Comparison of ENCODE assay signal across 24 mouse cellular contexts in genomic region chr15:11118371-11118770, GRCm38 (mm10). TPM values are rescaled to one million over a fixed set of nuclear protein-coding genes. Genes with fewer than 3 reads are reported as not detected.
DNase-seq lines count a peak whose midpoint lies in the region; ATAC-seq and TF ChIP-seq lines count a peak whose summit lies in the region.
"Had no signal": no experiment of that assay in that cellular context is flagged by ENCODE, and none has a peak within 500 bp of the region (broad histone marks: within the 10 kb centered on the region; RNA-seq: fewer than 3 reads in every experiment).

No protein-coding gene starts in this region.

- CTCF ChIA-PET in Patski (lab: Charles Lee) = no interaction called here

- H3K27me3 ChIP-seq in Patski = peaks cover 3% of the 10 kb centered on the region
- H3K27me3 ChIP-seq: embryonic facial prominence, embryonic 13.5 days; embryonic facial prominence, embryonic 15.5 days; forebrain, embryonic 12.5 days had no signal

- DNase-seq in 3T3-L1 (ENCODE audit: low read depth, low spot score) (peak; percentile 69), Patski (ENCODE audit: low read depth, low spot score) (peak; percentile 12)
- peak; percentile 45 for DNase-seq in Muller cell, postnatal 12 days (ENCODE audit: inconsistent ontology term)
- DNase-seq in gastrocnemius, postnatal 4 days (ENCODE audit: low spot score in 2 of 2) = no peak
- DNase-seq in cerebellum, adult 11-12 months = no peak
- no peak for DNase-seq in adrenal gland, postnatal 10 days
- no peak for DNase-seq in frontal cortex, postnatal 36 days (ENCODE audit: low spot score in 2 of 2)
- DNase-seq: adrenal gland, adult 2 months; adrenal gland, postnatal 14 days; adrenal gland, postnatal 36 days; cerebellum, adult 18-20 months; cerebellum, adult 8-10 months; cerebellum, adult 9-11 months; cerebellum, postnatal 14 days; cerebellum, postnatal 36 days; embryo, embryonic 11 days had no signal

- H3K4me3 ChIP-seq in embryonic fibroblast, embryonic 13.5 days (ENCODE audit: insufficient read depth, low read length) = no peak overlapping the region
- H3K4me3 ChIP-seq: embryonic facial prominence, embryonic 13.5 days; embryonic facial prominence, embryonic 15.5 days; forebrain, embryonic 10.5 days; forebrain, embryonic 12.5 days had no signal

- TF ChIP-seq CTCF in Patski (IDR thresholded peaks at IDR 0.05) = no peak
- no peak for TF ChIP-seq CTCF in embryonic fibroblast, embryonic 13.5 days (IDR thresholded peaks at IDR 0.05; ENCODE audit: borderline replicate concordance, insufficient read depth, low read length)

- POLR2A ChIA-PET in Patski (lab: Charles Lee) = no interaction called here

- no peak for TF ChIP-seq POLR2A in embryonic fibroblast, embryonic 13.5 days (IDR thresholded peaks at IDR 0.05; ENCODE audit: low read depth, low read length)

- ATAC-seq in Patski = peak; percentile 31
- ATAC-seq: forebrain, embryonic 14.5 days; forebrain, embryonic 16.5 days had no signal

- in situ Hi-C loops in Patski (cut with MboI; ENCODE audit: low pct_unique_long_range_greater_than_20kb) = no loop called here

- peak overlapping the region; percentile 93 for H3K27ac ChIP-seq in embryonic fibroblast, embryonic 13.5 days (ENCODE audit: insufficient read depth, low read length)
- H3K27ac ChIP-seq: embryonic facial prominence, embryonic 13.5 days; embryonic facial prominence, embryonic 15.5 days; forebrain, embryonic 10.5 days; forebrain, embryonic 12.5 days had no signal

- H3K4me1 ChIP-seq in embryonic fibroblast, embryonic 13.5 days (ENCODE audit: control insufficient read depth, insufficient read depth, low read length) = peaks cover 22% of the 10 kb centered on the region

RNA-seq across cellular contexts. Expression of gene Adamts12, which starts 53.8 kb away (rescaled TPM):
- 0.36 TPM for polyA plus RNA-seq in Patski (2021)
- 35.1 and 40.9 TPM in 2 replicates for polyA plus RNA-seq in embryonic fibroblast, embryonic 13.5 days (2011; ENCODE audit: insufficient read length, low read depth, missing spikeins)
- total RNA-seq in gastrocnemius, postnatal 4 days (2021) = 10 to 100 TPM; 38.0 to 39.4 TPM
- total RNA-seq in adrenal gland, postnatal 10 days (2021) = 10 to 100 TPM; 16.9 to 19.2 TPM
- polyA plus RNA-seq: G1E had no signal

Comparison
In these comparisons a context has a peak if more than half of its experiments do, and no peak if none do; other contexts are left out.
1. DNase-seq: peak in 3T3-L1 (single experiment), Muller cell, postnatal 12 days (single experiment) and Patski (single experiment); none in gastrocnemius, postnatal 4 days (0 of 2), cerebellum, adult 11-12 months (single experiment), adrenal gland, postnatal 10 days (single experiment) and frontal cortex, postnatal 36 days (0 of 2).